Mouse (Mus musculus) testis, adult 2 months (tissue): Measurements from ENCODE around the gene Klhl10.

ENCODE experiments used
- CTCF ChIP-seq: fragments of 200-500 bp; IDR thresholded peaks from 2 replicates; pipeline ENCODE4 v1.5.1; 2012; ENCODE audit warnings: low read depth, mild to moderate bottlenecking, inconsistent platforms, low read length, moderate library complexity; ENCODE audit not compliant: control insufficient read depth, insufficient read depth, insufficient replicate concordance
- POLR2A ChIP-seq: fragments of 200-500 bp; IDR thresholded peaks from 2 replicates; pipeline ENCODE4 v1.6.1; 2012; ENCODE audit warnings: low read depth, mild to moderate bottlenecking, inconsistent platforms, low read length, moderate library complexity; ENCODE audit not compliant: control insufficient read depth

GRCm38 (mm10) chr11:100414914-100415822 is 26.5 kb upstream of the Klhl10 start, which contains the start of gene Fkbp10:
- TF ChIP-seq CTCF (no peak), POLR2A (no peak)
